ENCODE assay signal across 31 mouse cellular contexts in genomic region chr12:89720945-89721344, GRCm38 (mm10).
DNase-seq lines count a peak whose midpoint lies in the region; ATAC-seq and TF ChIP-seq lines count a peak whose summit lies in the region.
"Had no signal": no experiment of that assay in that cellular context is flagged by ENCODE, and none has a peak within 500 bp of the region (broad histone marks: within the 10 kb centered on the region; RNA-seq: fewer than 3 reads in every experiment).

No protein-coding gene starts in this region.

- H3K9me3 ChIP-seq in heart, embryonic 11.5 days (replicated peaks; ENCODE audit: control insufficient read depth, low read length) = no peaks in the 10 kb centered on the region
- H3K9me3 ChIP-seq in liver, embryonic 13.5 days (replicated peaks) = no peaks in the 10 kb centered on the region
- H3K9me3 ChIP-seq: embryonic facial prominence, embryonic 13.5 days; heart, embryonic 13.5 days; hindbrain, embryonic 10.5 days; hindbrain, embryonic 15.5 days; limb, embryonic 12.5 days; midbrain, embryonic 10.5 days; neural tube, embryonic 13.5 days; stomach, embryonic 15.5 days had no signal

- H3K27ac ChIP-seq in heart, embryonic 11.5 days (ENCODE audit: low read depth, low read length) = no peak overlapping the region
- no peak overlapping the region for H3K27ac ChIP-seq in heart, adult 2 months
- H3K27ac ChIP-seq in liver, embryonic 13.5 days = peak overlapping the region; percentile 48
- H3K27ac ChIP-seq: embryonic facial prominence, embryonic 13.5 days; heart, embryonic 13.5 days; hindbrain, embryonic 10.5 days; hindbrain, embryonic 15.5 days; limb, embryonic 12.5 days; macrophage; midbrain, embryonic 10.5 days; neural tube, embryonic 13.5 days; stomach, embryonic 15.5 days had no signal

- no peaks in the 10 kb centered on the region for H3K4me1 ChIP-seq in heart, embryonic 11.5 days (ENCODE audit: control insufficient read depth, insufficient read depth, low read length)
- H3K4me1 ChIP-seq in heart, adult 2 months (ENCODE audit: control insufficient read depth, insufficient read depth, low read length) = no peaks in the 10 kb centered on the region
- H3K4me1 ChIP-seq in liver, embryonic 13.5 days (replicated peaks) = peaks cover 9% of the 10 kb centered on the region
- H3K4me1 ChIP-seq: embryonic facial prominence, embryonic 13.5 days; heart, embryonic 13.5 days; hindbrain, embryonic 10.5 days; hindbrain, embryonic 15.5 days; limb, embryonic 12.5 days; midbrain, embryonic 10.5 days; neural tube, embryonic 13.5 days; stomach, embryonic 15.5 days had no signal

- no peak overlapping the region for H3K4me3 ChIP-seq in heart, embryonic 11.5 days (ENCODE audit: low read depth, low read length)
- H3K4me3 ChIP-seq in heart, adult 2 months = no peak overlapping the region
- no peak overlapping the region for H3K4me3 ChIP-seq in liver, embryonic 13.5 days (replicated peaks)
- H3K4me3 ChIP-seq: embryonic facial prominence, embryonic 13.5 days; heart, embryonic 13.5 days; hindbrain, embryonic 10.5 days; hindbrain, embryonic 15.5 days; limb, embryonic 12.5 days; midbrain, embryonic 10.5 days; myocyte; neural tube, embryonic 13.5 days; stomach, embryonic 15.5 days had no signal

- TF ChIP-seq POLR2A in heart, adult 2 months (IDR thresholded peaks at IDR 0.05; ENCODE audit: insufficient read depth, low read depth, low read length) = no peak

- no peak overlapping the region for H3K9ac ChIP-seq in heart, embryonic 11.5 days (ENCODE audit: low read depth, low read length)
- H3K9ac ChIP-seq in heart, adult 2 months (ENCODE audit: low read depth, low read length) = no peak overlapping the region
- H3K9ac ChIP-seq in liver, embryonic 13.5 days = no peak overlapping the region
- H3K9ac ChIP-seq: embryonic facial prominence, embryonic 13.5 days; heart, embryonic 13.5 days; hindbrain, embryonic 15.5 days; limb, embryonic 12.5 days; neural tube, embryonic 13.5 days; stomach, embryonic 15.5 days had no signal

- intact Hi-C loops in heart, adult 2 months (cut with DNase I) = no loop called here

- DNase-seq in heart, adult 2 months = no peak
- peak; percentile 13 for DNase-seq in c-Kit-positive CD71-positive TER-119-negative erythroid progenitor cells, embryonic 14.5 days (ENCODE audit: low read depth)
- peak; percentile 29 for DNase-seq in liver, embryonic 13.5 days
- no peak for DNase-seq in yolk sac, embryonic 10.5 days (ENCODE audit: low spot score)
- DNase-seq in right cerebral cortex, postnatal 36 days (ENCODE audit: low spot score in 2 of 2) = no peak
- DNase-seq: adrenal gland, adult 8-10 months; cerebellum, adult 18-20 months; cerebellum, postnatal 10 days; gastrocnemius, postnatal 10 days; heart, postnatal 10 days; kidney, adult 11 months; kidney, postnatal 14 days; lung, adult 18-20 months; right cerebral cortex, postnatal 14 days; thymus, postnatal 14 days had no signal

- peak; percentile 73 for ATAC-seq in heart, embryonic 11.5 days (replicated peaks; ENCODE audit: insufficient number of reproducible peaks, low FRiP score, low TSS enrichment)
- ATAC-seq in liver, embryonic 13.5 days (ENCODE audit: low read depth) = peak; percentile 98
- peak; percentile 44; the same call in 1 of the 2 replicates for ATAC-seq in megakaryocyte-erythroid progenitor cell, adult 5-6 weeks (replicated peaks; ENCODE audit: low FRiP score, low TSS enrichment, poor library complexity, severe bottlenecking)
- ATAC-seq: forebrain, embryonic 16.5 days; inflammation-experienced regulatory T-cells, adult 6 months; lung, postnatal 0 days had no signal

- no peaks in the 10 kb centered on the region for H3K27me3 ChIP-seq in heart, embryonic 11.5 days (ENCODE audit: control insufficient read depth, insufficient read depth, low read length)
- no peaks in the 10 kb centered on the region for H3K27me3 ChIP-seq in heart, adult 2 months (ENCODE audit: control insufficient read depth, insufficient read depth, low read length)
- H3K27me3 ChIP-seq in liver, embryonic 13.5 days = no peaks in the 10 kb centered on the region
- H3K27me3 ChIP-seq: embryonic facial prominence, embryonic 13.5 days; heart, embryonic 13.5 days; hindbrain, embryonic 15.5 days; limb, embryonic 12.5 days; neural tube, embryonic 13.5 days; stomach, embryonic 15.5 days had no signal

- 18% methylated on average over 3 of the region's 3 CpGs for WGBS in heart, embryonic 11.5 days (ENCODE audit: insufficient replicate concordance)
- 23% methylated on average over 3 of the region's 3 CpGs for WGBS in heart, adult 2 months
- WGBS in liver, embryonic 13.5 days (ENCODE audit: insufficient replicate concordance) = 16% methylated on average over 3 of the region's 3 CpGs

- no peak overlapping the region for H3K4me2 ChIP-seq in heart, embryonic 11.5 days
- H3K4me2 ChIP-seq in liver, embryonic 13.5 days = no peak overlapping the region
- H3K4me2 ChIP-seq: embryonic facial prominence, embryonic 13.5 days; heart, embryonic 13.5 days; hindbrain, embryonic 15.5 days; limb, embryonic 12.5 days; neural tube, embryonic 13.5 days; stomach, embryonic 15.5 days had no signal

- no peaks in the 10 kb centered on the region for H3K79me2 ChIP-seq in heart, adult 2 months (replicated peaks; ENCODE audit: control insufficient read depth, insufficient read depth, low read length)

- no peaks in the 10 kb centered on the region for H3K36me3 ChIP-seq in heart, embryonic 11.5 days (ENCODE audit: control insufficient read depth, insufficient read depth, low read length)
- H3K36me3 ChIP-seq in heart, adult 2 months (ENCODE audit: control insufficient read depth, insufficient read depth, low read length) = no peaks in the 10 kb centered on the region
- no peaks in the 10 kb centered on the region for H3K36me3 ChIP-seq in liver, embryonic 13.5 days
- H3K36me3 ChIP-seq: embryonic facial prominence, embryonic 13.5 days; G1E; heart, embryonic 13.5 days; hindbrain, embryonic 10.5 days; hindbrain, embryonic 15.5 days; limb, embryonic 12.5 days; midbrain, embryonic 10.5 days; neural tube, embryonic 13.5 days; stomach, embryonic 15.5 days had no signal

- no peak for TF ChIP-seq CTCF in heart, adult 2 months (IDR thresholded peaks at IDR 0.05)

- TF ChIP-seq EP300 in heart, adult 2 months (IDR thresholded peaks at IDR 0.05; ENCODE audit: insufficient read depth, low read depth, low read length) = no peak

Comparison
In these comparisons a context has a peak if more than half of its experiments do, and no peak if none do; other contexts are left out.
1. ATAC-seq: peak in every context shown above with its lines; median percentile 98 in liver, embryonic 13.5 days; 73 in heart, embryonic 11.5 days; 44 in megakaryocyte-erythroid progenitor cell, adult 5-6 weeks.
2. DNase-seq: peak in c-Kit-positive CD71-positive TER-119-negative erythroid progenitor cells, embryonic 14.5 days (single experiment) and liver, embryonic 13.5 days (single experiment); none in heart, adult 2 months (0 of 2), yolk sac, embryonic 10.5 days (single experiment) and right cerebral cortex, postnatal 36 days (0 of 2).